Mouse (Mus musculus): ENCODE data around the gene Smarcb1. TPM values are rescaled to one million over a fixed set of nuclear protein-coding genes. Genes with fewer than 3 reads are reported as not detected.

Gene Smarcb1
- total and polyA plus RNA-seq, 2 experiments, result 10.9 to 18.1 TPM

DNA sequence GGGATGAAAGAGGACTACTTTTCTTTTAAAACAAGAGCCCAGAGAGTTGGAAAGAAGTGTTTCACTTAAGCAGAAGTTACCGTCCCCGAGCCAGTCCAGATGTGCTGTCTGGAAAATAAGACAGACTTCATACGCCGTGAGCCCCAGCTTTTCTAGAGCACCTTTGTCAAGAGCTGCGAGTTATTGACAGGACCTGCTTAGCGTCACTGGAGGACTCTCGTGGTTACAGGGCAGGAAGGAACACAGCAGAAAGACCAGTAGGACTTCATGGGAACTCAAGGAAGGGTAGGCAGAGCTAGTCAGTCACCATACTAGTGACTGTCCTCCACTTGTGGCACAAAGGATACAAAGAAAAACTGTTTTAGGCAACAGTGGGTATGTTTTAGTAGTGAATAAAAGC lies 5.9 kb downstream of the Smarcb1 start:
- TF ChIP-seq POLR2A (IDR thresholded peaks at IDR 0.05; ENCODE audit: extremely low read depth, insufficient read depth, low read length), result no peak
- no peak for TF ChIP-seq CTCF (IDR thresholded peaks at IDR 0.05; ENCODE audit: low read depth, low read length)
- 0 out of 2 replicates have a peak, but pooled peaks cover 2% of the 10 kb centered on the region for H3K36me3 ChIP-seq (ENCODE audit: control insufficient read depth, insufficient read depth, low read length)
- H3K4me3 ChIP-seq (ENCODE audit: insufficient read depth, low read depth, low read length), result no peak overlapping the region
- no peak overlapping the region for H3K27ac ChIP-seq (replicated peaks; ENCODE audit: insufficient read depth, low read depth, low read length)
- 90% methylated on average over 7 of the region's 7 CpGs for WGBS
- no peak for DNase-seq (ENCODE audit: extremely low read depth, low read depth, low spot score)
- H3K4me1 ChIP-seq (ENCODE audit: control insufficient read depth, insufficient read depth, low read length), result 0 out of 2 replicates have a peak, but pooled peaks cover 1% of the 10 kb centered on the region
- peaks cover 17% of the 10 kb centered on the region for H3K79me2 ChIP-seq (ENCODE audit: control insufficient read depth, insufficient read depth, low read length)
- peak overlapping the region; percentile 11; the same call in 1 of the 2 replicates for H3K9ac ChIP-seq (ENCODE audit: low read depth, low read length)
- no peaks in the 10 kb centered on the region for H3K27me3 ChIP-seq (ENCODE audit: control insufficient read depth, insufficient read depth, low read length)

DNA sequence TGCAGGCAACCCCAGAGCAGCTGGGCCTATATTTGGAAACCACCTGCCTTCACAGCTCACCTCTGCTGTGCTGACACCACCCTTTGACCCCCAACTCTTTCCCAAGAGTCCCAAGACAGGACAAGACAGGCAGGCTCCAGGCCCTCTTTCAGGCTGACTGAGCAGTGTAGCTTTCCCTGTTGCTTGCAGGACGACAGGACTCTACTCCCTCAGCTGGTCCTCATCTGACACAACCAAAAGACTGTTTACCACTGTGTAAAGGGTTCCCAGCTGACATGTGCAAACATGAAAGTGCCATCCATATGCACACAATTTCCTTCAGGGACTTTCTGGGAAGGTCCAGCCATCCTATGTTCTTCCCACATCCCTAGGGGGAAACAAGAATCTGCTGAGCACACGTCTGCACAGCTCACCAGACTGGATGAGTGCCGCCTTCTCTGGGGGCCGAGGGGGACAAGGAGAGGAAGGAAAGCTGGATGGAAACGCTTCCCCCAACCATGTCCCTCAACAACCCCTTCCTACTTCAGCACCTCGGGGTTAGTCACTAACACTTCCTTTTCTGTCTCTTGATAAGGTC lies 8.3 kb downstream of the Smarcb1 start:
- H3K79me2 ChIP-seq (ENCODE audit: control insufficient read depth, insufficient read depth, low read length), result peaks cover 7% of the 10 kb centered on the region
- 65% methylated on average over 6 of the region's 6 CpGs for WGBS
- TF ChIP-seq POLR2A (IDR thresholded peaks at IDR 0.05; ENCODE audit: extremely low read depth, insufficient read depth, low read length), result no peak
- H3K4me1 ChIP-seq (ENCODE audit: control insufficient read depth, insufficient read depth, low read length), result no peaks in the 10 kb centered on the region
- no peak for DNase-seq (ENCODE audit: extremely low read depth, low read depth, low spot score)
- peaks cover 10% of the 10 kb centered on the region; the same call in 1 of the 2 replicates for H3K36me3 ChIP-seq (ENCODE audit: control insufficient read depth, insufficient read depth, low read length)
- no peak overlapping the region for H3K9ac ChIP-seq (ENCODE audit: low read depth, low read length)
- no peak overlapping the region for H3K27ac ChIP-seq (replicated peaks; ENCODE audit: insufficient read depth, low read depth, low read length)
- H3K27me3 ChIP-seq (ENCODE audit: control insufficient read depth, insufficient read depth, low read length), result no peaks in the 10 kb centered on the region
- H3K4me3 ChIP-seq (ENCODE audit: insufficient read depth, low read depth, low read length), result no peak overlapping the region

DNA sequence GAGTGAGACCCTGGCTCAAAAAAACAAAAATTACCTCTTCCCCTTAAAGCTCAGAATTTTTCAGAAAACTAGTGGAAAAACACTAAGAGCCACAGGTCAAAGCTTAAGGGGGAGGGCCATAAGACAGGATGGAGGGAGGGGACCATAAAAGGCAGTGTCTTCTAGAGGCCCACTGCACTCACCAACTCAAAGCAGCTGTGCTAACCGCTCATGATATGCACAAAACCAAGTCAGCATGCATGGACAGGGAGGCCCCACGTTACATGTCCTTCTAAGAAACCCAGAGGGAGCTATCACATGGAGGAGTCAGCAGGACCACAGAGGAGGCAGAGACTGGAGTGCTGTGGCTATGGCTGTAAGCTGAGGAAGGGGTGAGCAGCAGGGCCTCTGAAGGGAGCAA lies 10.7 kb downstream of the Smarcb1 start:
- H3K27me3 ChIP-seq (ENCODE audit: control insufficient read depth, insufficient read depth, low read length), result no peaks in the 10 kb centered on the region
- no peak overlapping the region for H3K4me3 ChIP-seq (ENCODE audit: insufficient read depth, low read depth, low read length)
- WGBS, result 81% methylated on average over 2 of the region's 2 CpGs
- DNase-seq (ENCODE audit: extremely low read depth, low read depth, low spot score), result no peak
- H3K79me2 ChIP-seq (ENCODE audit: control insufficient read depth, insufficient read depth, low read length), result no peaks in the 10 kb centered on the region
- peak overlapping the region; percentile 33; the same call in 1 of the 2 replicates for H3K27ac ChIP-seq (replicated peaks; ENCODE audit: insufficient read depth, low read depth, low read length)
- no peaks in the 10 kb centered on the region for H3K4me1 ChIP-seq (ENCODE audit: control insufficient read depth, insufficient read depth, low read length)
- no peak overlapping the region for H3K9ac ChIP-seq (ENCODE audit: low read depth, low read length)
- TF ChIP-seq CTCF (IDR thresholded peaks at IDR 0.05; ENCODE audit: low read depth, low read length) (no peak), POLR2A (IDR thresholded peaks at IDR 0.05; ENCODE audit: extremely low read depth, insufficient read depth, low read length) (no peak)
- H3K36me3 ChIP-seq (ENCODE audit: control insufficient read depth, insufficient read depth, low read length), result peaks cover 12% of the 10 kb centered on the region

DNA sequence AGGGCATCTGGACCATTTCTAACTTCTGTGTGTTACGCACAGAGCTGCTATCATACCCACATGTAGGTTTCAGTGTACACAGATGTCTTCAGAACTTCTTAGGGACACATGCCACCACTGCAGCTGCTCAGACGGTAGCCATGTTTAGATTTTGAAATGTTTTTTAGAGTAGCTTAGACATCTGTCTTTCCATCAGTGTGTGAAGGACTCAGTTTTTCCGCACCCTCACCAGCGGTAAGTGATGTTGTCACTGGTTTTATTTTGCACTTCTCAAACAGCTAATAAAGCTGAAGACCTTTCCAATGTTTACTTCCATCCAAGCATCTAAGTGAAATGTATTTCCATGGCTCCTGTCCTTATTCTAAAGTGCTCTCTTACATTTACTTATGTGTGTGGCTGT lies 14.5 kb downstream of the Smarcb1 start:
- no peaks in the 10 kb centered on the region for H3K4me1 ChIP-seq (ENCODE audit: control insufficient read depth, insufficient read depth, low read length)
- no peak for DNase-seq (ENCODE audit: extremely low read depth, low read depth, low spot score)

DNA sequence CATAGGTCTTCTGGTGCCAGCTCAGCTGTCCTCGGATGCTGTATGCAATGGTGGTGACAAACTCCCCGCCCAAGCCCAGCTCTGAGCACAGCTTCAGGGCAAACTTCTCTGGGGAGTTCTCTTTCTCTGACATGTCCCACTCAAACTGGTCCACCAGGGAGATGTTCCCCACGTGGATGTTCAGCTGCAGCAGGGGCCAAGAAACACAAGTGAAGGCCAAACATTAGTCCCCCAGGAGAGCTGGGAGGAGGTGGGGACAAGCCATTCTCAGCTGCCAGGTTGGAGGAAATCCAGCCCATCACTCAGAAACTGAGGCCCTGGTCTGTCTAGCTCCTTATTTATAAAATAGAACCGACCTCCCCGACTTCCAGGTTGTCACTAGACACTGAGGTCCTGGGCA lies 17.0 kb downstream of the Smarcb1 start:
- no peaks in the 10 kb centered on the region for H3K4me1 ChIP-seq (ENCODE audit: control insufficient read depth, insufficient read depth, low read length)
- H3K4me3 ChIP-seq (ENCODE audit: insufficient read depth, low read depth, low read length), result no peak overlapping the region
- no peak overlapping the region for H3K27ac ChIP-seq (replicated peaks; ENCODE audit: insufficient read depth, low read depth, low read length)
- WGBS, result 91% methylated on average over 5 of the region's 5 CpGs
- TF ChIP-seq POLR2A (IDR thresholded peaks at IDR 0.05; ENCODE audit: extremely low read depth, insufficient read depth, low read length) (no peak), CTCF (IDR thresholded peaks at IDR 0.05; ENCODE audit: low read depth, low read length) (no peak)
- H3K79me2 ChIP-seq (ENCODE audit: control insufficient read depth, insufficient read depth, low read length), result no peaks in the 10 kb centered on the region
- no peak overlapping the region for H3K9ac ChIP-seq (ENCODE audit: low read depth, low read length)
- H3K27me3 ChIP-seq (ENCODE audit: control insufficient read depth, insufficient read depth, low read length), result no peaks in the 10 kb centered on the region
- no peak for DNase-seq (ENCODE audit: extremely low read depth, low read depth, low spot score)
- H3K36me3 ChIP-seq (ENCODE audit: control insufficient read depth, insufficient read depth, low read length), result peaks cover 17% of the 10 kb centered on the region

More for the DNA sequence above, 14.5 kb downstream of the Smarcb1 start:
- Histone ChIP-seq H3K9ac (ENCODE audit: low read depth, low read length) (no peak overlapping the region), H3K79me2 (ENCODE audit: control insufficient read depth, insufficient read depth, low read length) (no peaks in the 10 kb centered on the region), H3K27me3 (ENCODE audit: control insufficient read depth, insufficient read depth, low read length) (no peaks in the 10 kb centered on the region), H3K36me3 (ENCODE audit: control insufficient read depth, insufficient read depth, low read length) (peaks cover 23% of the 10 kb centered on the region), H3K4me3 (ENCODE audit: insufficient read depth, low read depth, low read length) (no peak overlapping the region), H3K27ac (replicated peaks; ENCODE audit: insufficient read depth, low read depth, low read length) (no peak overlapping the region)
- 97% methylated on average over 4 of the region's 4 CpGs for WGBS
- TF ChIP-seq CTCF (IDR thresholded peaks at IDR 0.05; ENCODE audit: low read depth, low read length) (no peak), POLR2A (IDR thresholded peaks at IDR 0.05; ENCODE audit: extremely low read depth, insufficient read depth, low read length) (no peak)

DNA sequence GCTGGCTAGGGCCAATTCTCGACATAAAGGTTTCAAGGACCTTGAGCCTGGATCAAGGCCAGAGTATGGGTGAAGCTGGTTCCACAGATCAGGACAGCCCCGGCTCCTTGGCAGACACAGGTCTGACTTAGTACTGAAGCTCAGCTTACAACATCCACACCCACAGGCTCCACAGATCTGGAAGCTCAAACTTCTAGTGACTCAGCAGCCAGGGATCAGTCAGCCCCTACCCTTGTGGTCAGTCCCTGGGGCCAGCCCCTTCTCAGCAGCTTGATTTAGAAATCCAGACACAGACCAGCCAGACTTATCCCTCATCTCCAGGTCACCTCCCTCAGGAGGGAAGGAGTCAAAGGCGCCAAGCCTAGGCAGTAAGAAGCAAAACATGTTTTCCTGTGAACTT lies 22.6 kb downstream of the Smarcb1 start:
- WGBS, result 40% methylated on average over 3 of the region's 3 CpGs
- Histone ChIP-seq H3K4me3 (ENCODE audit: insufficient read depth, low read depth, low read length) (no peak overlapping the region), H3K9ac (ENCODE audit: low read depth, low read length) (no peak overlapping the region), H3K27me3 (ENCODE audit: control insufficient read depth, insufficient read depth, low read length) (no peaks in the 10 kb centered on the region), H3K36me3 (ENCODE audit: control insufficient read depth, insufficient read depth, low read length) (peaks cover 5% of the 10 kb centered on the region; the same call in 1 of the 2 replicates), H3K4me1 (ENCODE audit: control insufficient read depth, insufficient read depth, low read length) (no peaks in the 10 kb centered on the region), H3K27ac (replicated peaks; ENCODE audit: insufficient read depth, low read depth, low read length) (no peak overlapping the region), H3K79me2 (ENCODE audit: control insufficient read depth, insufficient read depth, low read length) (no peaks in the 10 kb centered on the region)
- TF ChIP-seq POLR2A (IDR thresholded peaks at IDR 0.05; ENCODE audit: extremely low read depth, insufficient read depth, low read length) (no peak), CTCF (IDR thresholded peaks at IDR 0.05; ENCODE audit: low read depth, low read length) (no peak)
- DNase-seq (ENCODE audit: extremely low read depth, low read depth, low spot score), result peak; percentile 29
